Mouse (Mus musculus) midbrain, embryonic 11.5 days (tissue): ENCODE data around the gene Ulbp1. TPM values are rescaled to one million over a fixed set of nuclear protein-coding genes. Genes with fewer than 3 reads are reported as not detected.

Source experiments
- ATAC-seq: fragments of 200-750 bp; cut with Nextera tagmentation; 2 replicates; pipeline ENCODE4 v1.8.0; 2017; ENCODE audit warnings: moderate TSS enrichment, moderate library complexity; ENCODE audit not compliant: low FRiP score
- DNase-seq: peaks from one replicate; pipeline ENCODE4 v3.0.0; 2015; ENCODE audit warnings: low spot score; ENCODE audit errors: missing footprints
- H3K27ac ChIP-seq: fragments of 300-500 bp; sonication (generic); 2 replicates; pipeline ENCODE4 v1.5.1; 2014; ENCODE audit warnings: low read depth, low read length
- H3K27me3 ChIP-seq: fragments of 300-500 bp; sonication (generic); 2 replicates; pipeline ENCODE4 v1.6.1; 2014; ENCODE audit warnings: mild to moderate bottlenecking, low read length, moderate library complexity, mixed read lengths; ENCODE audit not compliant: control insufficient read depth, insufficient read depth
- H3K36me3 ChIP-seq: fragments of 300-500 bp; sonication (generic); 2 replicates; pipeline ENCODE4 v1.6.1; 2014; ENCODE audit warnings: mild to moderate bottlenecking, low read length, moderate library complexity, mixed read lengths; ENCODE audit not compliant: control insufficient read depth, insufficient read depth
- H3K4me1 ChIP-seq: fragments of 300-500 bp; sonication (generic); 2 replicates; pipeline ENCODE4 v1.6.1; 2014; ENCODE audit warnings: low read length; ENCODE audit not compliant: control insufficient read depth, insufficient read depth
- H3K4me2 ChIP-seq: fragments of 300-500 bp; sonication (generic); 2 replicates; pipeline ENCODE4 v1.6.1; 2014; ENCODE audit warnings: mild to moderate bottlenecking, moderate library complexity
- H3K4me3 ChIP-seq: fragments of 300-500 bp; sonication (generic); 2 replicates; pipeline ENCODE4 v1.5.1; 2014; ENCODE audit warnings: low read depth, low read length
- H3K9ac ChIP-seq: fragments of 300-500 bp; sonication (generic); 2 replicates; pipeline ENCODE4 v1.6.1; 2014; ENCODE audit warnings: low read length
- H3K9me3 ChIP-seq: fragments of 300-500 bp; sonication (generic); 2 replicates; pipeline ENCODE4 v1.6.1; 2016; ENCODE audit warnings: low read length; ENCODE audit not compliant: control insufficient read depth
- WGBS: fragments of 180-500 bp; shearing (Covaris S2); extraction: QIAGEN DNeasy Blood & Tissue Kit; methylation state at CpG from one replicate; pipeline ENCODE4 v1.1.7; 2014; 5-methylcytosine and 5-hydroxymethylcytosine counted together
- polyA plus RNA-seq: library from polyadenylated mRNA; unstranded; fragments of >200 nt; fragmentation: Nextera tagmentation; extraction: Ambion mirVana; gene quantifications from 2 replicates; pipeline ENCODE4 v1.2.1, GENCODE M21; 2014

Gene Ulbp1
- polyA plus RNA-seq, 1 experiment from 2014 or later, result 1.5 TPM

DNA sequence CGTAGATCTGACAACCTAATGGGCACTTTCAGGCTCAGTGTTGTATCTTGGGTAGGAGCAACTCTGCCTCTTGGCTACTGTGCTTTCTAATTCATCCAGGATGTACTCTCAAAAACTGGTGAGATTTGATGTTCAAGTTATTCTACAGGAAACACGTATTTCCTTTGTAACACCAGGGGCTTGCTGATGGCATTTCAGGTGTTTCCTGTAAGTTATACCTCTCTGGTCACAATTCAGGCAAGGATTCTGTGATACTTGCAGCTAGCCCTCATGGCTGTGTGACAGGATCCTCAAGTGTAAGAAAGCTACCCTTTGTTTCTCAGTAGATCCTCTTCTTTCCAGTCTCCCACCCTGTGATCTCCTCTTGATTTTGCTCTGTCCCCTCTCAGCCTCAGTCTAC, 34.5 kb downstream of the Ulbp1 start:
- Histone ChIP-seq H3K27me3 (no peaks in the 10 kb centered on the region), H3K9me3 (no peaks in the 10 kb centered on the region), H3K4me3 (no peak overlapping the region), H3K4me2 (no peak overlapping the region), H3K27ac (no peak overlapping the region), H3K36me3 (no peaks in the 10 kb centered on the region), H3K9ac (no peak overlapping the region), H3K4me1 (no peaks in the 10 kb centered on the region)
- no peak for ATAC-seq
- no peak for DNase-seq
- 80% methylated on average over 2 of the region's 2 CpGs for whole genome bisulfite sequencing

DNA sequence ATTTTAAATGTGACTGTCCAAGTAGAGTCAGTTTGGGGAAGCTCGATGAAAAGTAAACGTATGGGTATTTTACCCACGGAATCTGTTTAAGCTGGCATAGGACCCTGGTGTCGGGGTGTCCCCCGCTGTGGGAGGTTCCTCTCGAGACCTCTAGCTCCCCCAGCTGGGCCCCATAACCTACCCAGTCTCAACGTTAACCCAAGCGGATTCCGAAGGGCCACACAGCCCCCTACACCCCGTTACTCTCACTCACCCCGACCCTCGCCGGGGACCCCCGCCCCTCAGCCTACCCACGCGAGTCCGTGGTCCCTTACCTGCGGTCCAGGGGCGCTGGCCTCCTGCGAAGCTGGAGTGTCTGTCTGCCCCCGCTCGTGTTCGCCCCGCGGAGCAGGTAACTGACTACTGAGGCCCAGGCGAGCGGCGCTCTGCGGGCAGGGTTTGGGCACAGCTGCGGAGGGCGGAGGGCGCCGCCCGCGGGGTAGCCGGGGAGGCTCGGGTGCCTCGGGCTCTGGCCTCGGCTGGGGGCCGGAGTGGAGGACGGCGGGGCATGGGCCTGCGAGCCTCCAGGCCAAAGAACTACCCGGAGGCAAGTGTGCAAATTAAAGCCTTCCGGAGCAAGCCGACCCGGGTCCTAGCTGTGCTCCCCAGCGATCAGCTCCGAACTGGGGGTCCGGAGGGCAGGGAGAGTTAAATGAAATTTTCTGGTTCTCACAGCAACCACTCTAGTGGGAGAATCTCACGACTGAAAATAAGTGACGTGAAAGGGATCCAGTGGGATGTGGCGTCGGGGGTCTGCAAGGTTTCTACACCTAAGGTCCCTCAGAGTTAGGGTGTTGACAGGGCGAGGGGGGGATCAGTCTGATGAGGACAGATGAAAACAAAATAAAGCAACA, 80.0 kb downstream of the Ulbp1 start:
- peak overlapping the region; percentile 48 for H3K4me3 ChIP-seq

DNA sequence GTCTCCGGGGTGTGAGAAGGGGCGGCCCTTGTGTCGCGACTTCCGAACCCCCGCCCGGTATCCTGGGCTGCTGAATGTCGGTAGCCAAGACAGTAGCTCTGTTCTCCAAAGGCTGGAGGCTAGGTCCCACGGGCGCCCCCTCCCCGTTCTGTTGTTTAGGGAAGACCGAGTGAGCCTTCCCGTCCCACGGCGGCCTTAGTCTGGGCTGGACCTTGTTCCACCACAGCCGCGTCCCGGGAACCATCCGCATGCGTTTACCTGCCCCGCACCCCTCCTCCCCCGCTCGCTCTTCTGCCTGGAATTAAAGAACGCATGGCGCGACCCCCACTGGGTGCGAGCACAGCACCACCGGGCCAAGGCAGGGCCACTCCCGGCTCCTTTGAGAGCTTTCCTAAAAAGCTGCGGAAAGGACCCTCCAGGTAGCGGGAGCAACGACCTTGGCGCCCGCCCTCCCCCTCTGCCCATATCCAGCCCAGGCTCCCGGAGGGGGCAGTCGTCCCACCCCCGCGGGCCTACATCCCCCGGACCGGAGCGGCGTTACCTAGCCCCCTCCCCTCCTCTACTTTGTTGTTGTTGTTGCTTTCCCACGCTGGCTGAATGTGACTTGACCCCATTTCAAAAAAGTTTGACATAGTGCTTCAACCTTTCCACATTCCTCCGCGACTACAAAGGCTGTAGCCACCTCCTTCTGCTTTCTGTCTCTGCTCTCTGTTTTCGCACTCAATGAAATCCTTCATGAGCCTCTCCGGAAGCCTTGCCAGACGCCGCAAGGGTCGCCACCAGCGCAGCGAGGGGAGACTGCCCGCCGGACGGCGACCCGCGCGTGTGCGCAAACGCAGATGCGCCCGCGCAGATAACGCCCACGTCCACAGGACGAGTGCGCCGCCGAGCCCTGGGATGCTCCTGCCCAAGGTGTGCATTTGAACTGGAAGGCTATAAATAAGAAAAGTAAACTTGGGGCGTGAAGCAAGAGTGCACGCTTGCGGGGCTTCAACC, 81.2 kb downstream of the Ulbp1 start:
- H3K27ac ChIP-seq, result no peak overlapping the region

More for the DNA sequence above, 80.0 kb downstream of the Ulbp1 start:
- Histone ChIP-seq H3K4me1 (peaks cover 12% of the 10 kb centered on the region), H3K9ac (0 out of 2 replicates have a peak overlapping the region, but pooled peaks have one; percentile 25), H3K27ac (no peak overlapping the region), H3K4me2 (peak overlapping the region; percentile 88), H3K36me3 (no peaks in the 10 kb centered on the region), H3K27me3 (peaks cover 28% of the 10 kb centered on the region), H3K9me3 (no peaks in the 10 kb centered on the region; the same call in 1 of the 2 replicates)
- DNase-seq (peak; percentile 91), ATAC-seq (peak; percentile 49)
- 8% methylated on average over 54 of the region's 55 CpGs for whole genome bisulfite sequencing

DNA sequence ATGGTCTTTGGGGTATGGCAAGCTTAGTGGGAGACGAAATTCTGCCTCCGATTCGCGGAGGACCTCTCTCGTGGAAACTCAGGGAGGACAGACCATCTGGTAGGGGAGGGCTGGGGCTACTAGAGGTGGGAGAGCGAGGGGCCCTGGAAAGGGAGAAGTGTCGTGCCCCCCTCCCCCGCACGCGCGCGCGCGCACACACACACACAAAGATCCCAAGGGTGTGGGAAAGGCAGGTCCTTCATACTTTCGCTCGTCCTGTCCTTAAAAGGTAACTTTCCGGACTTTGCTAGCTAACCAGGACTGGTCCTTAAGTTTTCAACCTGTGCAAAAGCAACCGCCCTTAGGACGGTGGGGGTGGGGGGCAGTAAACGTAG, 81.9 kb downstream of the Ulbp1 start:
- H3K4me2 ChIP-seq, result peak overlapping the region; percentile 88
- peak overlapping the region; percentile 48 for H3K4me3 ChIP-seq
- H3K9me3 ChIP-seq, result no peaks in the 10 kb centered on the region; the same call in 1 of the 2 replicates
- H3K27ac ChIP-seq, result no peak overlapping the region
- ATAC-seq, result peak; percentile 55
- peak; percentile 96 for DNase-seq
- H3K36me3 ChIP-seq, result no peaks in the 10 kb centered on the region
- H3K4me1 ChIP-seq, result peaks cover 12% of the 10 kb centered on the region
- under 1% methylated on average over 20 of the region's 20 CpGs for WGBS
- H3K27me3 ChIP-seq, result peaks cover 28% of the 10 kb centered on the region
- H3K9ac ChIP-seq, result peak overlapping the region; percentile 36

More for the DNA sequence above, 81.2 kb downstream of the Ulbp1 start:
- Histone ChIP-seq H3K36me3 (no peaks in the 10 kb centered on the region), H3K9me3 (no peaks in the 10 kb centered on the region; the same call in 1 of the 2 replicates), H3K27me3 (peaks cover 28% of the 10 kb centered on the region), H3K9ac (peak overlapping the region; percentile 36; the same call in 1 of the 2 replicates), H3K4me3 (peak overlapping the region; percentile 48), H3K4me1 (peaks cover 12% of the 10 kb centered on the region), H3K4me2 (peak overlapping the region; percentile 88)
- under 1% methylated on average over 72 of the region's 73 CpGs for WGBS
- DNase-seq (peak; percentile 93), ATAC-seq (peak; percentile 58)

DNA sequence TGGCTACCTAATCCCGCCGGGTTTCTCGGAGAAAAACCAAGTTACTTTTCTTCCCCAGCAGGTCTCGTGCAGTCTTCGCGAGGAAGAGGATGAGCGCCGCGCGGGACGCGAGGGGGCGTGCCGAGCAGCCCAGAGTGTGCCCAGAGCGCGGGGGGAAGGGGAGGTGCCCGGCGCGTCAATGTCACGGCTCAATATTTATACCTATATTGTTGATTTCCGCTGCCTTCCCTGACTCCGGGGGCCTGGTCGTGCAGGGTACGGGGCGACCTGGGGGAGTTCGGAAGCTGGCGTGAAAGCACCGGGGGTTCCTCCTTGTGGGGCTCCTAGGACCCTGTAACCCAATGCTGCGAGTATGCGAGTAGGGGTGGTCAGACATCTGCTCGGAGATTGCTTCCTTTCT, 82.3 kb downstream of the Ulbp1 start:
- no peaks in the 10 kb centered on the region; the same call in 1 of the 2 replicates for H3K9me3 ChIP-seq
- no peak overlapping the region for H3K27ac ChIP-seq
- DNase-seq (peak; percentile 94), ATAC-seq (peak; percentile 51)
- H3K4me2 ChIP-seq, result peak overlapping the region; percentile 88
- H3K4me1 ChIP-seq, result peaks cover 12% of the 10 kb centered on the region
- under 1% methylated on average over 31 of the region's 31 CpGs for WGBS
- H3K36me3 ChIP-seq, result no peaks in the 10 kb centered on the region
- peaks cover 28% of the 10 kb centered on the region for H3K27me3 ChIP-seq
- peak overlapping the region; percentile 49; the same call in 1 of the 2 replicates for H3K9ac ChIP-seq
- peak overlapping the region; percentile 48 for H3K4me3 ChIP-seq

Other genes with a start within 250 kb of the Ulbp1 start
- gene Lrp11, start 116.2 kb upstream of the Ulbp1 start, polyA plus RNA-seq, result 11.1 and 13.3 TPM in 2 replicates
- 60.0 and 67.5 TPM in 2 replicates for gene Nup43, start 193.9 kb upstream of the Ulbp1 start, polyA plus RNA-seq
- 154 and 159 TPM in 2 replicates for gene Pcmt1, start 207.5 kb upstream of the Ulbp1 start, polyA plus RNA-seq
- gene Lats1, start 207.6 kb upstream of the Ulbp1 start, polyA plus RNA-seq, result 14.4 and 15.4 TPM in 2 replicates